Mouse (Mus musculus) megakaryocyte, embryonic 14.5 days (primary cell): ENCODE results near the gene Hnrnpul1.

Experiments
- FLI1 ChIP-seq: IDR thresholded peaks from 2 replicates; pipeline ENCODE4 v1.6.1; 2012; ENCODE audit warnings: low read length, inconsistent platforms, mixed read lengths
- GATA1 ChIP-seq: IDR thresholded peaks from 3 replicates; pipeline ENCODE4 v1.6.1; 2012; ENCODE audit warnings: mixed read lengths, low read length, inconsistent platforms, borderline replicate concordance

DNA sequence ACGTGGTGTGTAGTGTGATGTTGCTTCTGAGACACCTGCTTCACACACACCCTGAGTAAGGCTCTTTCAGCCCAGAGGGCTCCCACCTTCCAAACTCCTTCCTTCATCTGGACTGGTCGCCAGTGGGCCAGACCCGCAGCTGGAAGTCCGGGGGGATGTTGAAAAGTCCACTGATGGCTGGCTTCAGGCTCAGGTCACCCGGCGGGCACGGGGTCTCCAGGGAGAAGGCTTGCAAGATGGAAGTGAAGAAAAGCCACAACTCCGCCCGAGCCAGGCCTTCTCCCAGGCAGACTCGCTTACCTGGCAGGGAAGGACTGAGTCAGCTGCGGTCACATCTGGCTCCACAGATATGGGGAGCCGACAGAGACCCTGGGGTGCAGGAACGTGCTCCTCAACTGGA is 48.9 kb upstream of the Hnrnpul1 start:
- TF ChIP-seq GATA1 (no peak), FLI1 (no peak)
